Mouse (Mus musculus) megakaryocyte, embryonic 14.5 days (primary cell): Measurements from ENCODE around the gene Ssmem1.

Source experiments
- FLI1 ChIP-seq: IDR thresholded peaks from 2 replicates; pipeline ENCODE4 v1.6.1; 2012; ENCODE audit warnings: low read length, inconsistent platforms, mixed read lengths
- GATA1 ChIP-seq: IDR thresholded peaks from 3 replicates; pipeline ENCODE4 v1.6.1; 2012; ENCODE audit warnings: mixed read lengths, low read length, inconsistent platforms, borderline replicate concordance

DNA sequence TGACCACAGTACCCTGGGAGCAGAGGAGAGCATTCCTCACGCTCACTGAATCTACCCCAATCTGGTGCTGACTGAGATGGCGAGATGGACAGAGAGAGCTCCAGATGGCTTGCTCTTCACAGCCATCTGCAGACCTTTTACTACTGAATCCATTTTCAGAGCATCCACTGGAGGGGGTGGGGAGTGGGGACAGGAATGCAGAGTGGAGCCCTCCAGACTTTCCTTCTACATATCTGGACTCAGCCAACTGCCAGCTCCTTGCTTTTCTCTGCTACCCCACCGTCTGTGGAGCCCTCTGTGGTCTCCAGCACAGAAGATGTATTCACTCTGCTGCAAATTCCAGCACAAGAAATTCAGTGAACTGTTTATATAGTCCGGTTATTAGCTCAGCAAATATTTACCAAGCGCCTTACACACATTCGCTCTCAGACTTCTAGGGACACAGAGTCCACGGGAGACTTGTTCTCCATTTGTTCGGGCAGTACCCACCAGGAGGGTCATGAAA, 32.4 kb upstream of the Ssmem1 start:
- TF ChIP-seq GATA1 (no peak), FLI1 (no peak)
